Mouse (Mus musculus) adrenal gland, adult 18-20 months (tissue): ENCODE results near the gene Ephx1. TPM values are rescaled to one million over a fixed set of nuclear protein-coding genes. Genes with fewer than 3 reads are reported as not detected.
"Not testable (repeated sequence)": the region's sequence is repeated elsewhere in the genome, so short reads cannot be mapped to it uniquely, and the experiment has no call there.

Experiments used
- DNase-seq, 2 experiments: peaks; one replicate each; pipeline ENCODE4 v3.0.0; 2021 to 2022; ENCODE audit warnings: low spot score in 2 of 2
- long read RNA-seq, 2 experiments: library from polyadenylated mRNA; stranded (forward); transcript quantifications; one replicate each; pipeline ENCODE4 v2.0.0; 2021
- total RNA-seq, 2 experiments: library from RNA; stranded (reverse); gene quantifications; 1 replicate in 1 of 2; 2 replicates in 1 of 2; pipeline ENCODE4 v1.2.3; 2021

The Ephx1 gene
- total RNA-seq = 100 to 1,000 TPM; 198 to 228 TPM
- long read RNA-seq, experiment 1, transcript Ephx1-201 (9 exons, 1,741 nt) = major isoform, 67 of 77 reads
- long read RNA-seq, experiment 1, partial matches to known transcripts = 4 of 77 reads
- long read RNA-seq, experiment 1, other reads (novel, unspliced or antisense) = 6 of 77 reads
- long read RNA-seq, experiment 2, transcript Ephx1-201 (9 exons, 1,741 nt) = major isoform, 193 of 249 reads
- long read RNA-seq, experiment 2, partial matches to known transcripts = 34 of 249 reads
- long read RNA-seq, experiment 2, other reads (novel, unspliced or antisense) = 21 of 249 reads

DNA sequence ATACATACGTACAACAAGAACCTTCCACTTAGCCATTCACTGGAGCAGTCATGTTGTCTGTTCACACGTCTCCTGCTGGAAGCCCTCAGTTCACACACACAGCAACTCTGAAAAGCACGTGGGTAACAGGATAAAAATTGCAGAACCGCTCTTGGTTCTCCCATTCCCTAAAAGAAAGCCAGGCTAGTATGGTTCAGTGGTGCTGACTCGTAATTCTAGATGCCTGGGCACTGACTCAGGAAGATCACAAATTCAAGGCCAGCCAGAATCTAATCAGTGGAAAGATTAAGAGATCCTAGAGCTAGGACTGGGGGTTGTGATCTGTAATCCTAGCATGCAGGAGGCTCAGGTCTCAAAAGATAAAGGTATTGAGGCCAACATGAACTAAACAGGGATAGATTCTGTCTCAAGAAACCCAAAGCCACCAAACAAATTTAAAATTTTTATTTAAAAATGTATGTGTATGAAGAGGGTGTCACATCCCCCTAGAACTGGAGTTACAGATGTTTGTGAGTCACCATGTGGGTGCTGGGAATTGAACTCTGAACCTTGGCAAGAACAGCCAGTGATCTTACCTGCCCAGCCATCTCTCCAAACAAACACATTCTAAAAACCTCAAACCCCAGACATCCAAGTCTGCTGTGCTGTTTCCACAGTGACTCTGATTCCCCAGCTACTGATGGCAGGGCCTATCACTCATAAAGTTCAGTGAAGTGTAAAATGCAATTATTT lies at the start of gene Ephx1:
Ephx1 (minus strand) TSS at position 149 of the 732 bp plus-strand sequence.
- DNase-seq = no peak

DNA sequence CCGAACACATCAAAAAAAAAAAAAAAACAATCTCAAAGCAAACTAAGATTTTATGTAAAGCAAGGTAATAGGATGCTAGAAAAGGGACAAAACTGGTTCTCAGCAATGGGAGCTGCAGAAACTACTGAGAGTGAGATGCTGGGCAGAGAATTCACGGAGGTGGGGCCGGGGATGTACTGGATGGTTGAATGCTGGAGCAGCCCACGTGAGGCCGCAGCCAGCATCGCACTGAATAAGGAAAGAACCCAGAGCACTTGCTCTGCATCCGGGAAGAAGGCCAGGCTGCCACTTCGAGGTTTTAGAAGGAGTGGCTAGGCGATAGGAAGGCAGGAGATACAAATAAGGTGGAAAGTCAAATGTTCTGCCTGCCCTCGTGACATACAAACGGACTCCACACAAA lies 49.0 kb upstream of the Ephx1 start:
- DNase-seq = no peak

DNA sequence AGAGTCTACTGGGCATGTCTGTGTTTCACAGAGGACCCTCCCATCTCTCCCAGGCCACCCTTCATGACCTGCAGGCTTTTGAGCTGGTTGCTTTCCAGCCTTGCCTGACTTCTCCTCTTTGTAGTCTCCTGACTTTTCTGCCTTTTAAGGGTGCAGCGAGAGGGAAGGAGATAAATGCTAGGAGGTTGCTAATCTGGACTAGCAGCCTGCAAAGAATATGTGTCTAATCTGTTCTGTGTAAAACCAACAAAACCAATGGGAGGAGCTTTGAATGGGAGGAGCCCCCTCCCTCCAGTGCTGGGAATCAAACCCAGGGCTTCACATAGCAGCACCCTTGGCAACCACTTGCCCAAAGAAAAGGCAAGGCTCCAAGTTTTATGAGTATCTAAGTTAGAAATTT lies 47.6 kb upstream of the Ephx1 start:
- no peak for DNase-seq

DNA sequence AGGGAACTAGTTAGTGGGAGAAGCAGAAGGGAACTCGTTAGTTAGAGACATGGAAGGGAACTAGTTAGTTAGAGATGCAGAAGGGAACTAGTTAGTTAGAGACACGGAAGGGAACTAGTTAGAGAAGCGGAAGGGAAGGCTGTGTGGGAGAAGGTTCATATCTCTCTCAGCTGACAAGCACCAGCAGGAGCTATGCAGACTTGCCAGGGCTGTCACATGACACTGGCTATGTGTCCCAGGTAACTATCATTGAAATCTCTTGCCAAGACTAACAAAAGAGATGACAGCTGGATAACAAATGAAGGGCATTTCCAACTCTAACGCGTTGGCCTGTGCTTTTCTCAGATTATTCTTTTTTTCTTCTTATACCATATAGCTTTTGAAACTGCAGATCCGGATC lies 43.9 kb upstream of the Ephx1 start:
- no peak for DNase-seq

DNA sequence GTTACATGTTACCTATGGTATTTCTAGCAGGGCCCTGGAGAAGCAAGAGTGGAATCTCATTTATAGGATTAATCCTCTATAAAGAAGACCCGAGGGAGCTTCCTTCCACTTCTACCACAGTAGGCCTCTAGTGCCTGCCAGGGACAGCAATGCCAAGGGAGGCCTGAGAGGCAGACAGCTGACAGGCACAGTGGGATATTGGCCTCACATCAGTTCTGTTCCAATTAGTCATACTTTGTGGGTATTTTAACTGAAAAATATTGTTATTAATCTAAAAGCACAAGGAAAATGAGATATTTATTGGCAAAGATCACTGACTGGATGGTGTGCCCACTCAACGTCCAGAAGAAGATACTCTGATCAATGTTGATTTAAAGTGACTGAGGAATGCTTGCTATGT lies 43.3 kb upstream of the Ephx1 start:
- no peak for DNase-seq

DNA sequence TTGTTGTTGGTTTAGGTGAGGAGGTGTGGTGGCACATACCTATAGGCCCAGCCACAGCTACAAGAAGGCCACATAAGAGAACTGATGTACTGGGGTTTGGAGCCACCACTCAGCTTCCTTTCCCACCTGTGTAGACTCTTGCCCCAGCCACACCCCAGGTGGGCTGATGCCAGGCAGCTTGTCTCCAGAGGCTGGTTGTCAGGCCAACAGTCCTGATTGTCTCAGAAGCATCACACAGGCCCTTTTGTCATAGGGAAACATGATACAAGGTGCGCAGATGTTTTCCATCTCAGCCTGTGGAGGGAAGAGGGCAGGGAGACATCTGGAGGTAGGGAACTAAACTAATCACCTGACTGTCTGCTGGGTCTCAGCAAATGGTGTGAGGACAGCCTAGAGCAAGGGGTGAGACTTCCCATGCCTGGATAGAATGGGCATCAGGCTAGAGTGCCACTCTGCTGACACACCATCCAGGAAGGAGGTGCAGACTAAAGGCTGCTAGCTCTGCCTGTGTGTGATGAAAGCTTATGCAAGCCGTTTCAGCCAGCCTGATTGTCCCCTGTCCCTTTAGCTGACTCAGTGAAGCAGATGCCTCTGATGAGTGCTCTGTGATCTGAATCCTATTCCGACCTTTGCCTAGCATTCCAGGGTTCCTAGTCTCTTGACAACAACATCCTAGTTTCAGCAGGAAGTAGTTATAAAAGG lies 41.2 kb upstream of the Ephx1 start:
- no peak for DNase-seq

DNA sequence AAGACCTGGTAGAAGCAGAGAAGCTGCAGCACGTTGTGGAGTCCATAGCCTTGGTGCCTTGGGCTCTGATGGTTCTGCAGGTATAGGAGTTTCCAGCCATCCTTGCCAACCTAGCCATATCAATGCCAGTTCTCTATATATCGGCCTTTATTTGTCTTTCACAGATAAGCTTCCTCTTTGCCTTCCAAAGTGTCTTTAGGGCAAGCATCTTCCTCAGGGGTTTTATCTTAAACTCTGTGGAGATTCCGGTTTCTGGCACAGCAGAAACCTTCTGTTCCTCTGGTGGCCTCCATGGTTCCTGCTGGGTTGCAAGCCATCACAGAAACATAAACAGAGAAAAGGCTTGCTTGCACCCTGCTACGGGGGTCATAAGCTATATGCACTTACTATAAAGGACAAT lies 32.2 kb upstream of the Ephx1 start:
- DNase-seq = no peak

DNA sequence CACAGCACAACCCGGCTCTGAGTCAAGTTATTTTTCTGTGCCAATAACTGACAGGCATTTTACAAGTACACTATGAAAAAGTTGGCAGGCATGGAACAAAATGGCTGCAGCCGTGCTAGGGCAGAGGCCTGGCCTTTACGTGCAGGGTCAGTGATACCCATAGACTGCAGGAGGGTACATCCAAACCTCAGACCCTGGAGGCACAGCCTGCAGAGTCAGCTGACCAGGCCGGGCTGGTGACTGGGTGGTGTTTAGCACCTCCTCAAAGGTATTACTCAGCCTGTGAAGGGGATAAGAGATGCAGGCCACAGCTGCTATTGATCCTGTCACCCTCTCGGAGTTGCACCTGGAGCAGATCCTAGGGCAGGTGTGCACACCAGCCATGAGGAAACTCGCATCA lies 30.2 kb upstream of the Ephx1 start, which contains the start of gene 9130409I23Rik:
9130409I23Rik (plus strand) TSS at position 301 of the 400 bp plus-strand sequence.
- no peak for DNase-seq

DNA sequence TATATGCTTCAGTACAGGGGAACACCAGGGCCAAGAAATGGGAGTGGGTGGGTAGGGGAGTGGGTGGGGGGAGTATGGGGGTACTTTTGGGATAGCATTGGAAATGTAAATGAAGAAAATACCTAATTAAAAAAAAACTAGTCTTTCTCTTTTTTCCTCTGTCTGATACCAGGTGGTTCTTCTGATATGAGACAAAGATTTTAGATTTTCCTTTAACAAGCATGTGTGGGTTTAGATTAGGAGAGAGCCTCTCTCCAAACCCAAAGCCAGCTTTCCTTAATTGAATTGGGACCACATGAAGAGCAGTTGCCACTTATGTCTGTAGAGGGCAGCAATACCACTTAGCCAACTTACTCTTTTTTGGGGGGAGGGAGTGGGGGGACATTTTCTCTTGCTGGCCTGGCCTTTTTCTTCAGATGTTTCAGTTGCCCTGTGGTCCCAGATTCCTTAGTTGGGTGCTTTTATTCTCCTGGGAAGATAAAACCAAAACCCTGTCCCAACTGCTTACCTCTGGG lies 28.7 kb upstream of the Ephx1 start:
- no peak for DNase-seq

DNA sequence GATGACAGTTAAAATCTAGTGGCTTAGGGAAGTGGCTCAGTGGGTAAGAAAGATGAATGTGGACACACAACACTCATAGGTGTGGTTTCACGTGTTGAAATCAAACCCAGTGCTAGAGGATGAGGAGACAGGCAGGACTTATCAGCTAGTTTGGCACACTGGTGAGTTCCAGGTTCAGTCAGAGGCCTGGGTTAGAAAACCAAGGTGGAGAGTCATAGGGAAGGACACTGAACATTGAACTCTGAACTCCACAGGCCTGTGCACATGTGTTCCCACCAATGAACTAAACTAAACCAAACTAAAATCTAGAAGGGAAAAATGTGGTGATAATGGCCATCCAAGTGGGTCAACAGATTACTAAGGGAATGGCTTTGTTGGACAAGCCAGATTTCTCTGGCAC lies 26.8 kb upstream of the Ephx1 start:
- DNase-seq = no peak

DNA sequence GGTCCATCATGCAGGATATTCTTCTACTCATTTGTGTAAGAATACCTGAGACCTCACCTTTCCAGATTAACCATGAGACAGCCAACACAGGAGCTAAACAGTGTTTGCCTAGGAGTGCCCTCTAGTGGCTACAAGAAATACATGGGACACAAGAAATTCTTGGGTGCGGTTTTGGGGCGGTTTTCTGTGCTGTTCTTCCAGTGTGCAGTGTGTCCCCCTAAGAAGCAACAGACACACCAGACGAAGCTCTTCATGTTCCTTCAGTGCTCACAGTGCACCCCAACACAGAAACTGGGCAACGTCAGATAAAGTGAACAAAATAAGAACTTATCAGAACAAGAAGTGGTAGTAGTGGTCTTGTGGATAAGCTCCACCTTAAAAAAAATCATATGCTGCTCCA lies 18.9 kb upstream of the Ephx1 start:
- DNase-seq = peak in 1 of 2 experiments; percentile 13

DNA sequence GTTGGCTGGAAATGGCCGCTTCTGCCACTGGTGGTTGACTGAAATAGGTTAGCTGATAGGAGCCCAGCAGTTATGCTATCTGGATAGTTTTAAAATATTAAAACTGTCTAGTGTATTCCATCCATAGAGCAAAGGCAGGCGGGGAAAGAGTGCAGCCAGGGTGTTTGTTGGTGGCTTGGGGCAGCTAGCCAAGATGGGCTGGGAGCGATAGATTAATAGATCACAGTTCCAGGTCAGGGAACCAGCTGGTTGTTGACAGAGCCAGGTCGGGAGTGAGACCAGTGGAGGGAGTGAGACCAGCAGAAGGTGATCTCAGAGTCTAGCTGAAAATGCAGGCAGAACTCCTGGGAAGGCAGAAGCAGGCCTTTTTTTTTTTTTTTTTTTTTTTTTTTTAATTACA lies 16.9 kb upstream of the Ephx1 start:
- no peak for DNase-seq

DNA sequence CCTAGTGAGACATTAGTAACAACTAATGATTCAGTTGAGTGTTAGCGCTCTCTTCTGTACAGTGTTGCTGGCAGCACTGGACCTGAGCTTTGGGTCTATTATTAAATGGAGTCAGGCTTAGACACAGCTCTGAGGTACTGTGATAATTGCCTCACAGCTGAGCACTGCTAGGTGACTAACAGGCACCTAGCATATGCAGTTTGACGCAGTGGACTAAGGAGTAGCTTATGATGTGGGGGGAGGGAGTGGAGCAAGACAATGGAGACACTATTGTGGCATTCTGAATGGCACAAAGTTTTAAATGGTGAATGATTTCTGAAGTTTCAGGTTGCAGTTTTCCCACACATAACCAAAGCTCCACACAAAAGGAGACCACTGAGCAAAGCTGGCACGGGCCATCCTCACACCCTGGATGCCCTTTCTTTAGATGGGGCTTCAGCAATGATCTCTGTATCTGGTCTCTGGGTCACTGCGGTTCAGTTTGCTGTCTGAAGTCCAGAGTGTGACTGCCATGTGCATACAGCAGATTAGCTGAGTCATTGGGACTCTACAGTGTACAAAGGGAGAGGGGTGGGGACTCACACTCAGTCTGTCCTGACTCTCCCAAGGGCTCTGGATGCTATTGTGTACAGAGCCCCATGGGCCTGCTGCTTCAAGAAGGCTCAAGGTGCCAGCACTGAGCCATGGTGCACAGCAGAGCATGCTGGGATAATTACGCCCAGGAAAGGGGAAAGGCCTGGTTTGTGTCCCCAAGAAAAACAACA lies 14.5 kb upstream of the Ephx1 start:
- DNase-seq = not testable (repeated sequence)

DNA sequence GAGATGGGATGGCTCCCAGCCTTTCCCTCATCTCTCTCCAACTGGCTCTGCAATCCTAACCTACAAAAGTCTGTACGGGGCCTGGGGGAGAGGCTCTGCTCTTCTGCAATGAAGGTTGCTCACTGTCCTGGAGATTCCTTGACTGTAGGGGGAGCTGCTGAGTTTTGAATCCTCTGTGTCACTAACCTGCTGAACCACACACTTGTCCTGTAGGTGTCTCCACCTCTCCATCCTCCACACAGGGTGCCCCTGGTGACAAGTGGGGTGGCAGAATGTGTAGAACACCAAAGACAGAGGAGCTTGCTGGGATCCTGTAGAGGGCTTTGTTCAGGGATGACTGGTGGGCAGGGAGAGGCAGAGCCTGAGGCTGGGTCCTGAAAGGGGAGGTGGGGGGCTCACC lies 1.6 kb upstream of the Ephx1 start:
- peak in 1 of 2 experiments; percentile 64 for DNase-seq

DNA sequence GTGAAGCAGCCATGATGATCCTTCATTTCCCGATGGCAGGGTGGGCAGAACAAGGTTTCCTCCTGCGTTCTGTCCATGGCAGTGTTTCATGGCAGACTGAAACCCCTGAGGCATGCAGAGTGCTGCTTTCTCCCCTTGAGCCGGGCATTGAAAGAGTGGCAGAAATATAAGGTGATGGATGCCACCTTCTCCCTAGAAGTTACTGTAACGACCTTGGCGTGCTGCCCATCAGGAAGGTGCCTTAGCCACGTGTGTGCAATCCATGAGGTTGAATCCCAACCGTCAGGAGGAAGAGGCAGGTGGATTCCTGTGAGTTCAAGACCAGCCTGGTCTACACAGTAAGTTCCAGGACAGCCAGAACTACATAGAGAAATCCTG lies 773 bp upstream of the Ephx1 start:
- no peak for DNase-seq

DNA sequence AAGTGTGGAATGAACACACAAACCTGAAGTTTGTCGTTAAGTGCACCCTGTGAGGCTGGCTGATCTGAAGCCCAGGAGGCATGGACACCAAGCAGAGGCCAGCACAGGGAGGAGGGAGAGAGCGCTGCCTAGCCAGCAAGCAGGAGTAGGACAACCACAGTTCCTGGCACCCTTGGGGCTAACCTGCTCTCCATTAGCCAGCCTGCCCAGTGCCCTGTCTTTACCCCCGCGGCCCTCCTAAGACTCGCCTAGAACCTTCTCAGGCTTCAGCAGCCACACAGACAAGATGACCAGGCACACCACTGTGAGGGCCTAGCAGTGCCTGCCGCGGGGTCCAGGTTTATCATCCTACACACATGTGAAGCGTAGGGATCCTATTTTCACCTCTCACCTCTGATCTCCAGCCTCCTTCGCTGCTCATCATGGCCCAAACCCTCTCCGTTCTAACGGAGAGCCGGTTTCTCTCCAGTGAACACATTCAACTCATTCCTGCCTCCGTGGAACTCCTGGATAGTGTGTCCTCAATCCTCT lies 2.7 kb downstream of the Ephx1 start:
- DNase-seq = no peak

DNA sequence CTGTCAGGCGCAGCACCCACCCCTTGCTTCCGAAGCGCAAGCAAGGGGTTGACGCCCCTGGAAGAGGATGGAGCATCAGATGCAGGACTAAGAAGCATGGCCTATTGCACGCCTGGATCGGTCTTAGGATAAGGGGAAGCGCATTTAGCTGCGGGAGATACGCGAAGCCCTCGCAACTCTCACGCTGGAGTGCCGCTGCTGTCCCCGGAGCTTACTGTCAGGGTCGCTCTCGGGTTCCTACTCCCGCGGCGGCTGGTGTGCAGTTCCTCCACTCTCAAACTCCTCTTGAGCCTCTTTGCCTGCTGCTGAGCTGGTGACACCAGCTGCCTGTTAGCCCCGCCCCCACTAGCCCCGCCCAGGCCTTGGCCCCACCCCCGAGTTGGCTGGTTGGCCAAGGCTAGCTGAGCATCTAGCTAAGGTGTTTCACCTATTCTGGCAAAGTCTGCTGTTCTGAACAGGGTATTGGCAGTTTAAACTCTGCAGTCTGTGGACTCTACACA lies 3.4 kb downstream of the Ephx1 start:
- DNase-seq = peak; percentile 80 to 82

DNA sequence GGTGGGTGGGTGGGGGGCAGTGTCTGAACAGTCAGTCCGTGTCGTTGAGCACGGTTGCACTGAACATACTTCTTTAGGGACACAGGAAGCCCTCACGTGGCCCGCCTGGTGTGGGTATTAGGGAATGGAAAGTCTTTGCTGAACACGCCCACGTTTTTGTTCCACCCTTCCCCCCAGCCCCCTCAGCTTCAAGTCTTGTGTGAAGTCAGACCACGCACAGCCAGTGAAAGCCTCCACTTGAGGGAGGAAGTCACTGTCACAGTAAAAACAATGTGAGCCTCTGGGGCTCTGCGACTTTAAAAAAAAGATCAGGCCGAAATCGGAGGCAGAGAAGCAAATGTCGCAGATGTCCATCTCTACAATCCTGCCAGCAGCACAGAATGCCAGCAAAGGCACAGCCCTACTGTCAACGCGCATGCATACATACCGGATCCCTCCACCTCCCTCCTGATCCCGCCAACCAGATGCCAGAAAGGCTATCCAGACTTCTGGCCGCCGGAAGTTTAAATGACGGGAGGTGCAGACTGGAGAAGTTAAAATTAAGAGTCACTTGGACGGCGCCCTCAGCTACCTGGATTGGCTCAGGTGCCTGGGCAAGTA lies 4.1 kb downstream of the Ephx1 start:
- peak; percentile 59 to 65 for DNase-seq

DNA sequence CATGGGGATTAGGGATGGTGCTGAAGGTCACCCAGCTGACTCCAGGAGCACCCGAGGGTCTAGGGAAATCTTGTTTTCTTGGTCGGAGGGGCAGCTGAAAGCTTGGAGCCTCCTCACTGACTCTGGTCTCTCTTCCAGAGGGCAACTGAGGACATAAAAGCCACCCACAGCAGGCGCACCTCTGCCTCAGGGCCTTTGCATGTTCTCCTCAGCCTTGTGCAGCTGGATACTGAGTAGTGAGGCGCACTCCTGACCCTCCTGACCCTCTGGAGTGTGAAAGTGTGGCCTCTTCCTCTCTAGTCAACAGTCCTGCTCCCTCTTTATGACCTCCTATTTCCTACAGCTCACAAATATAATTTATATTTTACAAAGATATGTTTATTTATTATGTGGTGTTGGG lies 4.7 kb downstream of the Ephx1 start:
- peak in 1 of 2 experiments; percentile 22 for DNase-seq

DNA sequence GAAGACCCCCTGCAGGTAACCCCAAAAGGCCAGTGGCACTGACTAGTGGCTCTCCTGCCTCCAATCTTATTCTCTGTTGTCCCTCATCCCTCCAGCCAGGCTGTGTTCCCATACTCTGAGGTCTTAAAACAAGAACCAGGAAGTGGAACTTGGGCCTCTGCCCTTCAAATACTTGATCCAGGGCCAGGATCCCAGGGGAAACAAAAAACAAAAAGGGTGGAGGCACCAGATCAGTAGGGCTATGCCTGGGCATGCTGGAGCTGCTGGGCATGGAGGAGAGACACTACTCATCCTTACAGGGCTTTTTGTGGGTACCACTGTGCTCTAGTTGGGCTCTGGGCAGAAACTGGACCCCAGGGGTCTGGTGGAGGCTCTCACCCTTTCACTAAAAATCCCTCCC lies 5.1 kb downstream of the Ephx1 start:
- peak; percentile 44 to 50 for DNase-seq
